Mouse (Mus musculus): ENCODE data around the gene Dnaaf2. TPM values are rescaled to one million over a fixed set of nuclear protein-coding genes. Genes with fewer than 3 reads are reported as not detected.

The Dnaaf2 gene
- 1.3 and 1.7 TPM in 2 replicates for total RNA-seq (2023)

GRCm38 (mm10) chr12:69198164-69198535 lies at the start of gene Dnaaf2:
TSS of gene Dnaaf2 (minus strand) at chr12:69198429.

GRCm38 (mm10) chr12:69240876-69241275 lies 42.6 kb upstream of the Dnaaf2 start, which contains the start of gene Klhdc1:
TSS of gene Klhdc1 (plus strand) at chr12:69241176.

GRCm38 (mm10) chr12:69227776-69228466 lies 29.7 kb upstream of the Dnaaf2 start, which contains the start of gene Pole2:
TSS of gene Pole2 (minus strand) at chr12:69228195.

GRCm38 (mm10) chr12:69204052-69204833 lies 6.0 kb upstream of the Dnaaf2 start, which contains the start of gene Gm49384:
TSS of gene Gm49384 (minus strand) at chr12:69204267.

GRCm38 (mm10) chr12:69196444-69197377 lies 1.5 kb downstream of the Dnaaf2 start, which contains the start of gene Gm49383:
TSS of gene Gm49383 (minus strand) at chr12:69197104.

GRCm38 (mm10) chr12:69183583-69184308 lies 14.5 kb downstream of the Dnaaf2 start, which contains the start of the genes Rpl36al and Mgat2:
TSS of gene Rpl36al (minus strand) at chr12:69184083.
TSS of gene Mgat2 (plus strand) at chr12:69184157.

GRCm38 (mm10) chr12:69168461-69169106 lies 29.6 kb downstream of the Dnaaf2 start, which contains the start of gene Lrr1:
TSS of gene Lrr1 (plus strand) at chr12:69168814.

GRCm38 (mm10) chr12:69158765-69159577 lies 39.3 kb downstream of the Dnaaf2 start, which contains the start of gene Rps29:
TSS of gene Rps29 (minus strand) at chr12:69159186.

Other genes starting within 250 kb of the Dnaaf2 start
- 658 and 1,139 TPM in 2 replicates for gene Rps29, start 39.2 kb downstream of the Dnaaf2 start, total RNA-seq (2023)
- gene Lrr1, start 29.6 kb downstream of the Dnaaf2 start, total RNA-seq (2023), result 5.7 and 6.2 TPM in 2 replicates
- 133 and 180 TPM in 2 replicates for gene Rpl36al, start 14.3 kb downstream of the Dnaaf2 start, total RNA-seq (2023)
- 25.7 and 26.3 TPM in 2 replicates for gene Mgat2, start 14.3 kb downstream of the Dnaaf2 start, total RNA-seq (2023)
- 3.2 and 5.3 TPM in 2 replicates for gene Gm49383, start 1.3 kb downstream of the Dnaaf2 start, total RNA-seq (2023)
- gene Gm49384, start 5.8 kb upstream of the Dnaaf2 start, total RNA-seq (2023), result 2.3 and 4.2 TPM in 2 replicates
- 5.8 and 8.6 TPM in 2 replicates for gene Pole2, start 29.8 kb upstream of the Dnaaf2 start, total RNA-seq (2023)
- 0.34 and 0.63 TPM in 2 replicates for gene Klhdc1, start 42.7 kb upstream of the Dnaaf2 start, total RNA-seq (2023)
- gene Klhdc2, start 98.3 kb upstream of the Dnaaf2 start, total RNA-seq (2023), result 20.7 and 20.9 TPM in 2 replicates
- gene Nemf, start 158.7 kb upstream of the Dnaaf2 start, total RNA-seq (2023), result 35.0 and 43.5 TPM in 2 replicates
- 163 and 204 TPM in 2 replicates for gene Arf6, start 173.7 kb upstream of the Dnaaf2 start, total RNA-seq (2023)
- gene Gm9887, start 174.0 kb upstream of the Dnaaf2 start, total RNA-seq (2023), result 0.93 and 1.9 TPM in 2 replicates